Mouse (Mus musculus) layer of hippocampus, postnatal 36 days (tissue): ENCODE data around the gene Cherp. TPM values are rescaled to one million over a fixed set of nuclear protein-coding genes. Genes with fewer than 3 reads are reported as not detected.

Experiments used
- DNase-seq, 2 experiments: peaks; one replicate each; pipeline ENCODE4 v3.0.0; 2022
- total RNA-seq, 2 experiments: library from RNA; stranded (reverse); gene quantifications; 2 replicates each; pipeline ENCODE4 v1.2.3; 2021

Cherp gene
- total RNA-seq, result 10 to 100 TPM; 70.2 to 77.2 TPM

- DNase-seq, result peak; percentile 98
Measured at GRCm38 (mm10) chr8:72474826-72475546, at the start of gene Cherp. Gene Cherp, minus strand, starts transcription at chr8:72475226.

GRCm38 (mm10) chr8:72521888-72522287, 46.9 kb upstream of the Cherp start:
- DNase-seq, result no peak

- no peak for DNase-seq
Measured at GRCm38 (mm10) chr8:72517421-72517988, 42.5 kb upstream of the Cherp start.

- DNase-seq, result no peak
Measured at GRCm38 (mm10) chr8:72513158-72513557, 38.1 kb upstream of the Cherp start.

GRCm38 (mm10) chr8:72512648-72513047, 37.6 kb upstream of the Cherp start:
- DNase-seq, result no peak

GRCm38 (mm10) chr8:72507505-72507904, 32.5 kb upstream of the Cherp start:
- DNase-seq, result no peak

- no peak for DNase-seq
Measured at GRCm38 (mm10) chr8:72504637-72505314, 29.8 kb upstream of the Cherp start.

GRCm38 (mm10) chr8:72504137-72504536, 29.1 kb upstream of the Cherp start:
- no peak for DNase-seq

GRCm38 (mm10) chr8:72500521-72500931, 25.5 kb upstream of the Cherp start:
- DNase-seq, result no peak

GRCm38 (mm10) chr8:72499521-72500284, 24.7 kb upstream of the Cherp start:
- DNase-seq, result no peak

- no peak for DNase-seq
Measured at GRCm38 (mm10) chr8:72498527-72498926, 23.5 kb upstream of the Cherp start.

GRCm38 (mm10) chr8:72497911-72498310, 22.9 kb upstream of the Cherp start:
- DNase-seq, result no peak

GRCm38 (mm10) chr8:72496217-72496616, 21.2 kb upstream of the Cherp start:
- no peak for DNase-seq

- DNase-seq, result no peak
Measured at GRCm38 (mm10) chr8:72495411-72496111, 20.5 kb upstream of the Cherp start.

- no peak for DNase-seq
Measured at GRCm38 (mm10) chr8:72493381-72493780, 18.4 kb upstream of the Cherp start.

- DNase-seq, result peak; percentile 99 to 100
Measured at GRCm38 (mm10) chr8:72492622-72493081, 17.6 kb upstream of the Cherp start.

GRCm38 (mm10) chr8:72491680-72492621, 16.9 kb upstream of the Cherp start, which contains the start of gene Slc35e1:
Gene Slc35e1, minus strand, starts transcription at chr8:72492614.
- DNase-seq, result peak; percentile 35 to 38

- no peak for DNase-seq
Measured at GRCm38 (mm10) chr8:72491017-72491416, 16.0 kb upstream of the Cherp start.

- DNase-seq, result no peak
Measured at GRCm38 (mm10) chr8:72487014-72487413, 12.0 kb upstream of the Cherp start.

- DNase-seq, result no peak
Measured at GRCm38 (mm10) chr8:72485456-72486199, 10.6 kb upstream of the Cherp start.
